Mouse (Mus musculus): ENCODE results near the gene Ifitm7.

- TF ChIP-seq CTCF (IDR thresholded peaks at IDR 0.05; ENCODE audit: low read depth, low read length): no peak
- no peak for TF ChIP-seq POLR2AphosphoS5 (IDR thresholded peaks at IDR 0.05; ENCODE audit: insufficient replicate concordance, low read depth, low read length)
- TF ChIP-seq GATA1 (IDR thresholded peaks at IDR 0.05; ENCODE audit: borderline replicate concordance, low read length): no peak
- no peak for TF ChIP-seq TAL1 (conservative IDR thresholded peaks at IDR 0.05; ENCODE audit: low read depth, low read length)
Measured at GRCm38 (mm10) chr16:14029851-14030250, 43.2 kb upstream of the Ifitm7 start.

Data from G1E (cell line).